Mouse (Mus musculus) testis, adult 10 weeks (tissue): ENCODE results near the gene Mgat2. TPM values are rescaled to one million over a fixed set of nuclear protein-coding genes. Genes with fewer than 3 reads are reported as not detected.

Experiments
- polyA plus RNA-seq: library from polyadenylated mRNA; stranded (reverse); fragments of 350-450 nt; fragmentation: Illumina TruSeq; extraction: RNeasy Lipid Tissue Mini Kit (QIAGEN cat#74804); gene quantifications from one replicate; pipeline ENCODE4 v1.2.3, GENCODE M21; 2014; ENCODE audit warnings: low read depth, low replicate concordance

Gene Mgat2
- polyA plus RNA-seq, result 54.8 TPM

GRCm38 (mm10) chr12:69183583-69184308 is at the start of gene Mgat2, which contains the start of gene Rpl36al:
Mgat2 (plus strand) TSS chr12:69184157.
Rpl36al (minus strand) TSS chr12:69184083.

GRCm38 (mm10) chr12:69158765-69159577 is 25.0 kb upstream of the Mgat2 start, which contains the start of gene Rps29:
Rps29 (minus strand) TSS chr12:69159186.

GRCm38 (mm10) chr12:69168461-69169106 is 15.4 kb upstream of the Mgat2 start, which contains the start of gene Lrr1:
Lrr1 (plus strand) TSS chr12:69168814.

GRCm38 (mm10) chr12:69196444-69197377 is 12.8 kb downstream of the Mgat2 start, which contains the start of gene Gm49383:
Gm49383 (minus strand) TSS chr12:69197104.

GRCm38 (mm10) chr12:69198164-69198535 is 14.2 kb downstream of the Mgat2 start, which contains the start of gene Dnaaf2:
Dnaaf2 (minus strand) TSS chr12:69198429.

GRCm38 (mm10) chr12:69204052-69204833 is 20.3 kb downstream of the Mgat2 start, which contains the start of gene Gm49384:
Gm49384 (minus strand) TSS chr12:69204267.

DNA sequence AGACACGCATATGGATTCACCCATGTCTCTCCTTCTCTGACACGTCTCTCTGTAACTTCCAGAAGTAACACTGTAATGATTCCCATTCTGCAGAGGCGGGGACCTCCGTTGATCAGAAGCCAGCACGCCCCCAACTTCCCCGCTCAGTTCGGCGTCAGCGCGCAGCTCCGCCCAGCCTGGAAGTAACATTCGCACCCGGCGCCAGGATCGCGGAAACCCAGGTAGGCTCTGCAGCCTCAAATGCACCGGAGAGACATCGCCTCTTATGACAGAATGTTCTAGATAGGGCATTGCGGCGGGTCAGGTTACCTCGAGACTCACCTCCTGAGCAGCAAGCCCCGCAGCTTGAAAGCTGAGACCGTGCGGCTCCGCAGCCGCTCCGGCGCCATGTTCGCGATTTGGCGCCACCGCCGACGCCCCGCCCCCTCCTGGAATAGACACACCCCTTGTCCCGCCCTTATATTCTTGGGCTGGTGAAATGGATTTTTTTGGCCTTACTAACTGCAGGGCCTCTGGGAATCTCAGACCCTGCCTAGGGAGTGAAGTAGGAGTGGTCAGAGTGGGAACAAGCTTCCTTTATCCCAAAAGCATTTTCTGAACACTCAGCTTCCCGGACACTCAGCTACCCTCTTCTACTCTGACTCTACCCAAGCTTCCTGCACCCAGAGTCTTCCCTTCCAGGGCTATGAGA is 44.0 kb downstream of the Mgat2 start, which contains the start of gene Pole2:
TSS of gene Pole2 (minus strand) at position 420 of the 691 bp plus-strand sequence.

Other genes starting within 250 kb of the Mgat2 start
- 23.1 TPM for gene Rps29, start 25.0 kb upstream of the Mgat2 start, polyA plus RNA-seq
- gene Lrr1, start 15.3 kb upstream of the Mgat2 start, polyA plus RNA-seq, result 10.1 TPM
- gene Rpl36al, start 74 bp upstream of the Mgat2 start, polyA plus RNA-seq, result 117 TPM
- gene Gm49383, start 12.9 kb downstream of the Mgat2 start, polyA plus RNA-seq, result 19.4 TPM
- gene Dnaaf2, start 14.3 kb downstream of the Mgat2 start, polyA plus RNA-seq, result 4.9 TPM
- gene Gm49384, start 20.1 kb downstream of the Mgat2 start, polyA plus RNA-seq, result 46.2 TPM
- gene Pole2, start 44.0 kb downstream of the Mgat2 start, polyA plus RNA-seq, result 6.2 TPM
- 53.9 TPM for gene Klhdc1, start 57.0 kb downstream of the Mgat2 start, polyA plus RNA-seq
- gene Klhdc2, start 112.5 kb downstream of the Mgat2 start, polyA plus RNA-seq, result 148 TPM
- 105 TPM for gene Nemf, start 173.0 kb downstream of the Mgat2 start, polyA plus RNA-seq
- gene Arf6, start 188.0 kb downstream of the Mgat2 start, polyA plus RNA-seq, result 21.0 TPM
- gene Gm9887, start 188.3 kb downstream of the Mgat2 start, polyA plus RNA-seq, result not detected